Comparison of ENCODE assay signal across 8 mouse cellular contexts in genomic region chr2:91070076-91070800, GRCm38 (mm10). TPM values are rescaled to one million over a fixed set of nuclear protein-coding genes. Genes with fewer than 3 reads are reported as not detected.
DNase-seq lines count a peak whose midpoint lies in the region; ATAC-seq and TF ChIP-seq lines count a peak whose summit lies in the region.

Slc39a13 (minus strand) TSS chr2:91070417.

- H3K4me1 ChIP-seq in forebrain, embryonic 10.5 days = peaks cover 38% of the 10 kb centered on the region
- peaks cover 38% of the 10 kb centered on the region for H3K4me1 ChIP-seq in heart, embryonic 15.5 days (replicated peaks)
- peaks cover 0 to 11% of the 10 kb centered on the region in 2 experiments; a peak in 3 of 4 replicates for H3K4me1 ChIP-seq in liver, embryonic 14.5 days (replicated peaks; ENCODE audit: control insufficient read depth in 2 of 2, insufficient read depth in 2 of 2, low read length in 1 of 2)
- H3K4me1 ChIP-seq in neural tube, embryonic 11.5 days (ENCODE audit: control insufficient read depth, insufficient read depth, low read length) = peaks cover 15% of the 10 kb centered on the region
- peaks cover 7% of the 10 kb centered on the region for H3K4me1 ChIP-seq in stomach, postnatal 0 days (replicated peaks; ENCODE audit: control insufficient read depth, insufficient read depth)

- no peaks in the 10 kb centered on the region for H3K9me3 ChIP-seq in forebrain, embryonic 10.5 days
- no peaks in the 10 kb centered on the region for H3K9me3 ChIP-seq in heart, embryonic 15.5 days (replicated peaks)
- H3K9me3 ChIP-seq in liver, embryonic 14.5 days (ENCODE audit: control insufficient read depth, low read length) = no peaks in the 10 kb centered on the region
- no peaks in the 10 kb centered on the region for H3K9me3 ChIP-seq in neural tube, embryonic 11.5 days (ENCODE audit: control insufficient read depth, low read length)
- no peaks in the 10 kb centered on the region for H3K9me3 ChIP-seq in stomach, postnatal 0 days (ENCODE audit: control insufficient read depth, low read length)

- H3K9ac ChIP-seq in heart, embryonic 15.5 days = peak within 1 kb of the TSS; percentile 82
- H3K9ac ChIP-seq in liver, embryonic 14.5 days (replicated peaks) = peak within 1 kb of the TSS; percentile 72
- peak within 1 kb of the TSS; percentile 72 for H3K9ac ChIP-seq in neural tube, embryonic 11.5 days (ENCODE audit: low read length)
- H3K9ac ChIP-seq in stomach, postnatal 0 days (ENCODE audit: low read length) = peak within 1 kb of the TSS; percentile 73

- DNase-seq in c-Kit-negative CD71-positive TER-119-positive erythroid progenitor cells, embryonic 14.5 days (ENCODE audit: low read depth, low spot score) = peak; percentile 85
- DNase-seq in forebrain, embryonic 10.5 days (ENCODE audit: extremely low spot score, low spot score) = peak; percentile 92
- peak; percentile 95 to 97 for DNase-seq in kidney, postnatal 25 days
- peak; percentile 77 to 84 (median 81) for DNase-seq in liver, embryonic 14.5 days (ENCODE audit: low read depth in 3 of 3, low spot score in 3 of 3)
- peak; percentile 95 for DNase-seq in neural tube, embryonic 11.5 days (ENCODE audit: low spot score)
- peak; percentile 95 for DNase-seq in stomach, postnatal 0 days (ENCODE audit: low spot score)

- TF ChIP-seq EP300 in liver, embryonic 14.5 days (IDR thresholded peaks at IDR 0.05; ENCODE audit: low read depth) = peak; percentile 39; the same call in 1 of the 2 replicates
- no peak for TF ChIP-seq EP300 in stomach, postnatal 0 days (optimal IDR thresholded peaks at IDR 0.05)

- H3K36me3 ChIP-seq in forebrain, embryonic 10.5 days (replicated peaks) = peaks cover 21% of the 10 kb centered on the region
- H3K36me3 ChIP-seq in heart, embryonic 15.5 days = peaks cover 10% of the 10 kb centered on the region; the same call in 1 of the 2 replicates
- no peaks in the 10 kb centered on the region for H3K36me3 ChIP-seq in liver, embryonic 14.5 days (replicated peaks; ENCODE audit: control insufficient read depth, insufficient read depth, low read depth)
- H3K36me3 ChIP-seq in neural tube, embryonic 11.5 days (ENCODE audit: control insufficient read depth, insufficient read depth, low read length) = no peaks in the 10 kb centered on the region
- peaks cover 3% of the 10 kb centered on the region; the same call in 1 of the 2 replicates for H3K36me3 ChIP-seq in stomach, postnatal 0 days (ENCODE audit: control insufficient read depth, insufficient read depth, low read length)

- H3K4me3 ChIP-seq in forebrain, embryonic 10.5 days = peak within 1 kb of the TSS; percentile 69
- H3K4me3 ChIP-seq in heart, embryonic 15.5 days = peak within 1 kb of the TSS; percentile 82
- H3K4me3 ChIP-seq in liver, embryonic 14.5 days (ENCODE audit: insufficient read depth in 1 of 2, low read depth in 2 of 2, low read length in 2 of 2) = peak within 1 kb of the TSS; percentile 68 to 73
- H3K4me3 ChIP-seq in neural tube, embryonic 11.5 days (ENCODE audit: low read depth, low read length) = peak within 1 kb of the TSS; percentile 66
- peak within 1 kb of the TSS; percentile 68 for H3K4me3 ChIP-seq in stomach, postnatal 0 days (ENCODE audit: low read depth, low read length)

- peak; percentile 99 for TF ChIP-seq CTCF in liver, embryonic 14.5 days (IDR thresholded peaks at IDR 0.05; ENCODE audit: low read depth)
- peak; percentile 99 for TF ChIP-seq CTCF in stomach, postnatal 0 days (IDR thresholded peaks at IDR 0.05; ENCODE audit: low read depth)

- ATAC-seq in CD4-positive, CD25-positive, alpha-beta regulatory T cell, adult 4 months = peak; percentile 90
- peak; percentile 96 for ATAC-seq in heart, embryonic 15.5 days (replicated peaks; ENCODE audit: insufficient number of reproducible peaks, insufficient read depth, low FRiP score, low read depth)
- peak; percentile 96 for ATAC-seq in liver, embryonic 14.5 days (ENCODE audit: insufficient read depth)
- ATAC-seq in neural tube, embryonic 11.5 days (ENCODE audit: insufficient read depth, low FRiP score, low TSS enrichment) = peak; percentile 96
- ATAC-seq in stomach, postnatal 0 days (ENCODE audit: low FRiP score, low TSS enrichment) = peak; percentile 97

- H3K27me3 ChIP-seq in forebrain, embryonic 10.5 days (ENCODE audit: poor library complexity, severe bottlenecking) = no peaks in the 10 kb centered on the region
- H3K27me3 ChIP-seq in heart, embryonic 15.5 days = no peaks in the 10 kb centered on the region
- no peaks in the 10 kb centered on the region for H3K27me3 ChIP-seq in liver, embryonic 14.5 days (ENCODE audit: control insufficient read depth, insufficient read depth, low read length)
- H3K27me3 ChIP-seq in neural tube, embryonic 11.5 days (ENCODE audit: control insufficient read depth, insufficient read depth, low read length) = no peaks in the 10 kb centered on the region
- no peaks in the 10 kb centered on the region for H3K27me3 ChIP-seq in stomach, postnatal 0 days (ENCODE audit: control insufficient read depth, insufficient read depth, low read length)

- under 1% methylated on average over 68 of the region's 69 CpGs for WGBS in forebrain, embryonic 10.5 days
- WGBS in heart, embryonic 15.5 days = under 1% methylated on average over 69 of the region's 69 CpGs
- under 1% methylated on average over 69 of the region's 69 CpGs for WGBS in liver, embryonic 14.5 days (ENCODE audit: insufficient replicate concordance)
- WGBS in neural tube, embryonic 11.5 days = under 1% methylated on average over 65 of the region's 69 CpGs
- 2% methylated on average over 53 of the region's 69 CpGs for WGBS in stomach, postnatal 0 days

- H3K27ac ChIP-seq in forebrain, embryonic 10.5 days = peak within 1 kb of the TSS; percentile 90
- peak within 1 kb of the TSS; percentile 93 for H3K27ac ChIP-seq in heart, embryonic 15.5 days
- H3K27ac ChIP-seq in liver, embryonic 14.5 days = peak within 1 kb of the TSS; percentile 46
- H3K27ac ChIP-seq in neural tube, embryonic 11.5 days (ENCODE audit: low read depth, low read length) = peak within 1 kb of the TSS; percentile 57
- H3K27ac ChIP-seq in stomach, postnatal 0 days (replicated peaks) = peak within 1 kb of the TSS; percentile 86

- H3K4me2 ChIP-seq in heart, embryonic 15.5 days = peak within 1 kb of the TSS; percentile 87
- H3K4me2 ChIP-seq in liver, embryonic 14.5 days (ENCODE audit: low read depth) = peak within 1 kb of the TSS; percentile 85
- peak within 1 kb of the TSS; percentile 85 for H3K4me2 ChIP-seq in neural tube, embryonic 11.5 days (ENCODE audit: low read depth)
- peak within 1 kb of the TSS; percentile 84 for H3K4me2 ChIP-seq in stomach, postnatal 0 days (replicated peaks; ENCODE audit: low read depth)

RNA-seq across cellular contexts. Expression of gene Slc39a13, which starts in this region (rescaled TPM):
- 10 to 100 TPM; 33.1 to 55.2 TPM for polyA plus RNA-seq in CD4-positive, CD25-positive, alpha-beta regulatory T cell, adult 4 months (2017; shearing (Covaris generic))
- 17.8 and 17.9 TPM in 2 replicates for polyA plus RNA-seq in forebrain, embryonic 10.5 days (2016; fragmentation: Nextera tagmentation; extraction: Ambion mirVana)
- polyA plus RNA-seq in heart, embryonic 15.5 days (2015; fragmentation: Nextera tagmentation; extraction: Ambion mirVana) = 53.5 and 63.2 TPM in 2 replicates
- 11.1 and 11.2 TPM in 2 replicates for polyA plus RNA-seq in liver, embryonic 14.5 days (2012; rRNA removed)
- polyA plus RNA-seq in liver, embryonic 14.5 days (2014; fragmentation: Nextera tagmentation; extraction: Ambion mirVana) = 8.1 and 8.4 TPM in 2 replicates
- polyA plus RNA-seq in neural tube, embryonic 11.5 days (2014; fragmentation: Nextera tagmentation; extraction: Ambion mirVana) = 21.9 and 27.6 TPM in 2 replicates
- 19.1 and 19.4 TPM in 2 replicates for polyA plus RNA-seq in stomach, postnatal 0 days (2015; fragmentation: Nextera tagmentation; extraction: Ambion mirVana)

Comparison
In these comparisons a context has a peak if more than half of its experiments do, and no peak if none do; other contexts are left out.
1. Peak in every context shown above with its lines: DNase-seq, ATAC-seq, H3K4me3 ChIP-seq and H3K27ac ChIP-seq.